Mouse (Mus musculus): ENCODE measurements around the gene Rab40c. TPM values are rescaled to one million over a fixed set of nuclear protein-coding genes. Genes with fewer than 3 reads are reported as not detected.
A peak's percentile ranks its signal among the peaks of the same experiment; 100 is the strongest.
"Not testable (repeated sequence)": the region's sequence is repeated elsewhere in the genome, so short reads cannot be mapped to it uniquely, and the experiment has no call there.

Gene Rab40c
- total and polyA plus RNA-seq, 3 experiments = 9.3 to 12.4 (median 10.8) TPM

GRCm38 (mm10) chr17:25875171-25876136 lies 44.1 kb downstream of the Rab40c start:
- H3K4me1 ChIP-seq (ENCODE audit: insufficient read depth, low read depth, low read length) = peaks cover 36% of the 10 kb centered on the region
- peak; percentile 88 for DNase-seq (ENCODE audit: low spot score)

GRCm38 (mm10) chr17:25874721-25875170 lies 44.8 kb downstream of the Rab40c start, which contains the start of gene Mettl26:
TSS of gene Mettl26 (plus strand) at chr17:25875074.
- peak within 1 kb of the TSS; percentile 93 for H3K4me3 ChIP-seq (ENCODE audit: low read depth, low read length)
- H3K36me3 ChIP-seq (replicated peaks) = peaks cover 33% of the 10 kb centered on the region
- H3K27me3 ChIP-seq (ENCODE audit: insufficient read depth, low read length) = no peaks in the 10 kb centered on the region; the same call in 1 of the 2 replicates
- TF ChIP-seq TAL1 (conservative IDR thresholded peaks at IDR 0.05; ENCODE audit: low read depth, low read length) = no peak
- TF ChIP-seq GATA1 (IDR thresholded peaks at IDR 0.05; ENCODE audit: borderline replicate concordance, low read length) = no peak
- no peak for TF ChIP-seq GATA2 (IDR thresholded peaks at IDR 0.05; ENCODE audit: borderline replicate concordance, low read depth, low read length)
- no peak for TF ChIP-seq CTCF (IDR thresholded peaks at IDR 0.05; ENCODE audit: low read depth, low read length)
- no peak for TF ChIP-seq POLR2AphosphoS5 (IDR thresholded peaks at IDR 0.05; ENCODE audit: insufficient replicate concordance, low read depth, low read length)
- ATAC-seq (ENCODE audit: extremely low read depth, insufficient number of reproducible peaks, low FRiP score, poor library complexity, severe bottlenecking) = peak; percentile 58; the same call in 1 of the 2 replicates
- H3K4me1 ChIP-seq (ENCODE audit: insufficient read depth, low read depth, low read length) = peaks cover 36% of the 10 kb centered on the region
- no peaks in the 10 kb centered on the region for H3K9me3 ChIP-seq (replicated peaks)
- peak; percentile 69 for DNase-seq (ENCODE audit: low spot score)

More at GRCm38 (mm10) chr17:25875171-25876136, 44.1 kb downstream of the Rab40c start:
- Histone ChIP-seq H3K4me3 (ENCODE audit: low read depth, low read length) (peak overlapping the region; percentile 93), H3K9me3 (replicated peaks) (no peaks in the 10 kb centered on the region), H3K36me3 (replicated peaks) (peaks cover 40% of the 10 kb centered on the region), H3K27me3 (ENCODE audit: insufficient read depth, low read length) (no peaks in the 10 kb centered on the region; the same call in 1 of the 2 replicates)
- peak; percentile 51 for ATAC-seq (ENCODE audit: extremely low read depth, insufficient number of reproducible peaks, low FRiP score, poor library complexity, severe bottlenecking)
- TF ChIP-seq POLR2AphosphoS5 (IDR thresholded peaks at IDR 0.05; ENCODE audit: insufficient replicate concordance, low read depth, low read length) (no peak), CTCF (IDR thresholded peaks at IDR 0.05; ENCODE audit: low read depth, low read length) (no peak), GATA2 (IDR thresholded peaks at IDR 0.05; ENCODE audit: borderline replicate concordance, low read depth, low read length) (no peak), GATA1 (IDR thresholded peaks at IDR 0.05; ENCODE audit: borderline replicate concordance, low read length) (no peak), TAL1 (conservative IDR thresholded peaks at IDR 0.05; ENCODE audit: low read depth, low read length) (no peak)

- no peak for DNase-seq (ENCODE audit: low spot score)
- H3K4me1 ChIP-seq (ENCODE audit: insufficient read depth, low read depth, low read length) = peaks cover 39% of the 10 kb centered on the region
- H3K4me3 ChIP-seq (ENCODE audit: low read depth, low read length) = peak overlapping the region; percentile 93
- no peaks in the 10 kb centered on the region; the same call in 1 of the 2 replicates for H3K27me3 ChIP-seq (ENCODE audit: insufficient read depth, low read length)
- TF ChIP-seq CTCF (IDR thresholded peaks at IDR 0.05; ENCODE audit: low read depth, low read length) (no peak), POLR2AphosphoS5 (IDR thresholded peaks at IDR 0.05; ENCODE audit: insufficient replicate concordance, low read depth, low read length) (no peak), TAL1 (conservative IDR thresholded peaks at IDR 0.05; ENCODE audit: low read depth, low read length) (no peak), GATA1 (IDR thresholded peaks at IDR 0.05; ENCODE audit: borderline replicate concordance, low read length) (no peak), GATA2 (IDR thresholded peaks at IDR 0.05; ENCODE audit: borderline replicate concordance, low read depth, low read length) (no peak)
- no peaks in the 10 kb centered on the region for H3K9me3 ChIP-seq (replicated peaks)
- peaks cover 28% of the 10 kb centered on the region for H3K36me3 ChIP-seq (replicated peaks)
- ATAC-seq (ENCODE audit: extremely low read depth, insufficient number of reproducible peaks, low FRiP score, poor library complexity, severe bottlenecking) = no peak
Observed at GRCm38 (mm10) chr17:25874148-25874720, 45.3 kb downstream of the Rab40c start.

- H3K9me3 ChIP-seq (replicated peaks) = no peaks in the 10 kb centered on the region
- H3K27me3 ChIP-seq (ENCODE audit: insufficient read depth, low read length) = no peaks in the 10 kb centered on the region; the same call in 1 of the 2 replicates
- H3K4me1 ChIP-seq (ENCODE audit: insufficient read depth, low read depth, low read length) = peaks cover 45% of the 10 kb centered on the region
- no peak for ATAC-seq (ENCODE audit: extremely low read depth, insufficient number of reproducible peaks, low FRiP score, poor library complexity, severe bottlenecking)
- peak overlapping the region; percentile 93; the same call in 1 of the 2 replicates for H3K4me3 ChIP-seq (ENCODE audit: low read depth, low read length)
- peaks cover 21% of the 10 kb centered on the region for H3K36me3 ChIP-seq (replicated peaks)
- no peak for DNase-seq (ENCODE audit: low spot score)
- TF ChIP-seq GATA1 (IDR thresholded peaks at IDR 0.05; ENCODE audit: borderline replicate concordance, low read length) (no peak), POLR2AphosphoS5 (IDR thresholded peaks at IDR 0.05; ENCODE audit: insufficient replicate concordance, low read depth, low read length) (no peak), GATA2 (IDR thresholded peaks at IDR 0.05; ENCODE audit: borderline replicate concordance, low read depth, low read length) (no peak), CTCF (IDR thresholded peaks at IDR 0.05; ENCODE audit: low read depth, low read length) (no peak), TAL1 (conservative IDR thresholded peaks at IDR 0.05; ENCODE audit: low read depth, low read length) (no peak)
Observed at GRCm38 (mm10) chr17:25873405-25874147, 46.0 kb downstream of the Rab40c start.

- Histone ChIP-seq H3K4me3 (ENCODE audit: low read depth, low read length) (no peak overlapping the region), H3K4me1 (ENCODE audit: insufficient read depth, low read depth, low read length) (peaks cover 54% of the 10 kb centered on the region), H3K27me3 (ENCODE audit: insufficient read depth, low read length) (no peaks in the 10 kb centered on the region; the same call in 1 of the 2 replicates), H3K36me3 (replicated peaks) (peaks cover 12% of the 10 kb centered on the region), H3K9me3 (replicated peaks) (no peaks in the 10 kb centered on the region)
- ATAC-seq (ENCODE audit: extremely low read depth, insufficient number of reproducible peaks, low FRiP score, poor library complexity, severe bottlenecking) (no peak), DNase-seq (ENCODE audit: low spot score) (no peak)
- TF ChIP-seq CTCF (IDR thresholded peaks at IDR 0.05; ENCODE audit: low read depth, low read length) = no peak
Observed at GRCm38 (mm10) chr17:25872676-25873075, 46.9 kb downstream of the Rab40c start.

- DNase-seq (ENCODE audit: low spot score); ATAC-seq (ENCODE audit: extremely low read depth, insufficient number of reproducible peaks, low FRiP score, poor library complexity, severe bottlenecking); H3K36me3 ChIP-seq (replicated peaks); H3K4me3 ChIP-seq (ENCODE audit: low read depth, low read length); H3K27me3 ChIP-seq (ENCODE audit: insufficient read depth, low read length); H3K9me3 ChIP-seq (replicated peaks): not testable (repeated sequence)
- peaks cover 57% of the 10 kb centered on the region for H3K4me1 ChIP-seq (ENCODE audit: insufficient read depth, low read depth, low read length)
Observed at GRCm38 (mm10) chr17:25871566-25871965, 48.0 kb downstream of the Rab40c start.

All from G1E (cell line).